Mouse (Mus musculus) thymus, adult 2 months (tissue): ENCODE measurements around the gene Zbtb20.

ENCODE experiments used
- CTCF ChIP-seq: fragments of 200-500 bp; IDR thresholded peaks from 2 replicates; pipeline ENCODE4 v1.5.1; 2012; ENCODE audit warnings: mild to moderate bottlenecking, control low read depth, low read length, moderate library complexity, borderline replicate concordance; ENCODE audit not compliant: control insufficient read depth, poor library complexity, insufficient read depth; ENCODE audit errors: extremely low read depth
- POLR2A ChIP-seq: fragments of 200-500 bp; IDR thresholded peaks from 2 replicates; pipeline ENCODE4 v1.6.1; 2012; ENCODE audit warnings: mild to moderate bottlenecking, low read length, control low read depth, moderate library complexity; ENCODE audit not compliant: control insufficient read depth, poor library complexity, insufficient read depth; ENCODE audit errors: extremely low read depth

GRCm38 (mm10) chr16:43394013-43394568 is 518.4 kb downstream of the Zbtb20 start:
- TF ChIP-seq POLR2A (no peak), CTCF (no peak)
